Mouse (Mus musculus) cerebellum, postnatal 4 days (tissue): ENCODE measurements around the gene Tdrkh.

ENCODE experiments used
- DNase-seq, 2 experiments: peaks; one replicate each; pipeline ENCODE4 v3.0.0; 2022; ENCODE audit warnings: low spot score in 2 of 2, mixed read lengths in 1 of 2

Gene Tdrkh

DNA sequence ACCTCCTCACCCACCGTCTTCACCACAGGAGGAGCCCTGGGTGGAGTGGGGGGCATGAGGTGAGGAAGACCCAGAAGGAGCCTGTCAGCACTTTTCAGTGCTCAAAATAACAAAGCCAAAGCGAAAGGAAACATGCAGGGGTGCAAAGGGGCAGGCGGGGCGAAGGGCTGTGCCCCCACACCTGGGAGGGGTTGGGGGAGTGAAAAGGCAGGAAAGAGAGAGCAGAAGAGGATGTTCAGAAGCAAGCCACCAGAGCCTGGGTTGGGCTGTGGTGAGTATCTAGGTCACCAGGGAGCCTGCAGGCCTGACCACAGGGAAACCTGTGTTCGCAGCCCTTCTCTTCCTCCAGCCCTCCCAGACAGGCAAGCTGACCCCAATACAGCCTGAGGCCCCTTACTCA is 25.0 kb upstream of the Tdrkh start:
- DNase-seq, result no peak

DNA sequence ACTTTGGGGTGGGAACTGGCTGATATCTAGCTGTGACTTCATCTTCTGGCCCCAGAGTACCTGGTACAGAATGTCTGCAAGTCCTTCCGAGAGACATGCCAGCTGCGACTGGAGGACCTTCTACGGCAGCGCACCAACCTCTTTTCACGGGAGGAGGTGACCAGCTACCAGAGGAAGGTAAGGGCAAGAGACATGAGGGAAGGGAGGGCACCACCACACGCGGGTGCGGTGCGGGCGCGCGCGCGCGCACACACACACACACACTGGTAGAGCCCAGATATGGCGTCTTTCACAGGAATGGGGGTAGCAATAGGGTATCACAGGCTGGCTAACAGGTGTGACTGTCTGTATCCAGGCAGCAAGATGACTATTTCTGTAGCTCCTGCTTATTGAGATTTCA is 23.7 kb upstream of the Tdrkh start:
- DNase-seq, result no peak

GRCm38 (mm10) chr3:94391001-94391400 is 22.1 kb upstream of the Tdrkh start:
- DNase-seq, result peak in 1 of 2 experiments; percentile 50

DNA sequence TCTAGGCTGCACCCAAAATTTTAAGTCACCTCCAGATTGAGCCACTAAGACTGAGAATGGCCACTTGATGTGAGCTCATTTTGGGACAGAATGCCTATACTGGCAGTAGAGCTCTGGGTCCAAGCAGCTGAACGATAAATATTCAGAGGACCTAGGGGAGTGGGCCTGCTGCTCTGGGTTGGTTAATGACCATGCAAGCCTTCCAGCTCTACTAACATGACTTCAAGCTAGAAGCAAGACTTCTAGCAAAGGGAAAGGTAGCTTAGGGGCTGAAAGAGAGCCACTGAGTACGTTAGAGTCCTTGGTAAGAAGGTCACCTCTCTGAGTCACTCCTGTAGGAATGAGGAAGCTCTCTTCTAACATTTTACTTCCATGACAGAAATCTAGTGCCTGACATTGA is 20.9 kb upstream of the Tdrkh start:
- no peak for DNase-seq

DNA sequence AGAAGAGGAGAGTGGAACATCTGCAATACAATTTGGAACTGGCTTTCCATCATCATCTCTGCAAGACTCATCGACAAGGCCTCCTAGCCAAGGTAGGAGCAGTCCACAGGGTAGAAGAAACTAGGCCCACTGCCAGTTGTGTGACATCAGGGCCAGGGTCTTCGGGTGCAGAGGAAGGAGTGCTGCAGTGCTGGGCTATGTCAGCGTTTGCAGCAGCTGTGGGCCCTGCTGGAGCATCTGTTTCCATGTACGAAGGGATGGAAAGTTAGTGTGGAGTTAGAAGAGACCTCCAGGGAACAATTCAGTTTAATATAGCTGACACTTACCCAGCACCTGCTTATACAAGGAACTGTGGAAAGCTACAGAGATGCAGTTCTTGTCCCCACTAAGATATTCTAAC is 20.0 kb upstream of the Tdrkh start:
- no peak for DNase-seq

GRCm38 (mm10) chr3:94396336-94396735 is 16.7 kb upstream of the Tdrkh start:
- DNase-seq, result no peak

GRCm38 (mm10) chr3:94396851-94397250 is 16.2 kb upstream of the Tdrkh start:
- no peak for DNase-seq

DNA sequence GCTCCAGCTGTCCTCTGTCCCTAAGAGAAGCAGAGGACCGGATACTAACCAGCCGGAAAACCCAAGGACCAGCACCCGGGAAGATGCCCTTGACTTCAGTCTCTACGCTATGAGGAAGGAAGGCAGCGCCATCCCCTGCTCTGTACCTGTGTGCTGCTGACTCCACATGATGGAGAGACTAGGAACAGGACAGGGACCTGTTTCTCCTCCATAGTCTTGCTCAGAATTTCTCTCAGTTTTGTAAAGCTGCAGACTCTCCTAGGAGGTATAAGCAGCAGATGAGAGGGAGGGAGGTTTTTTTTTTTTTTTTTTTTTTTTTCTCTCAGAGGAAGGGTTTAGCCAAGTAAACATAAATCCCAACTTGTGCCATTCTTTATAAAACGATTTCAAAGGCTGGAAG is 14.9 kb upstream of the Tdrkh start, which contains the start of gene Lingo4:
Gene Lingo4 (plus strand): TSS at position 301 of the 400 bp plus-strand sequence.
- DNase-seq, result no peak

GRCm38 (mm10) chr3:94398943-94399481 is 14.1 kb upstream of the Tdrkh start:
- peak in 1 of 2 experiments; percentile 34 for DNase-seq

DNA sequence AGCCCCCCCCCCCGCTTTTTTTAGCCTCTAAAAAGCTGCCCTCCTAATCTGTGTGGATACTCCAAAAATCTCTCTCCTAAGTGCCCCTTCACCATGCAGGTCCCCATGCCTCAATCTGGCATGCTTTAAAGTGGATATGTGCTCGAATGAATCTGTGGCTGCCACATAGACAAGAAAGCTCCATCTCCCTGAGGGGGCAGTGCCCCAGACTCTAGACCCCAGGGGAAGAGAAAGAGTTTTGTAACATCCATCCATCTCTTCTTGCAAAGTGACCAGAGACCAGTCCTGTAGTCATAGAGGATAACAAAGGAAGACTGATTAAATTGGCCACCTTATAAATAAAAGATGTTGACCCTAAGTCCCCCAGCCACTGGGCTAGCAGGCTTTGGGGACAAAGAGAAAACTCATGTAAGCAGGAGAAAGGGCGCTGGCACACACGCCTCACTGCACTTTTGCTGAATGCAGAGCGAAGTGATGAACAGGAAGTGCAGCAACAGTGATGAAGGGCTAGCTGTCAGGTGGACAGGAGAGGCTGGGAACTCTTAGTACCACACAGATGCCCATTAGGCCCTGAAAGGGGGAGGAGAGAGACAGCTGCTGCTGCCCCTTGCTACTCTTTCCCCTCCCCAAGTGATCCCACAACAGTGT is 13.3 kb upstream of the Tdrkh start:
- no peak for DNase-seq

GRCm38 (mm10) chr3:94402451-94402850 is 10.6 kb upstream of the Tdrkh start:
- DNase-seq, result no peak

DNA sequence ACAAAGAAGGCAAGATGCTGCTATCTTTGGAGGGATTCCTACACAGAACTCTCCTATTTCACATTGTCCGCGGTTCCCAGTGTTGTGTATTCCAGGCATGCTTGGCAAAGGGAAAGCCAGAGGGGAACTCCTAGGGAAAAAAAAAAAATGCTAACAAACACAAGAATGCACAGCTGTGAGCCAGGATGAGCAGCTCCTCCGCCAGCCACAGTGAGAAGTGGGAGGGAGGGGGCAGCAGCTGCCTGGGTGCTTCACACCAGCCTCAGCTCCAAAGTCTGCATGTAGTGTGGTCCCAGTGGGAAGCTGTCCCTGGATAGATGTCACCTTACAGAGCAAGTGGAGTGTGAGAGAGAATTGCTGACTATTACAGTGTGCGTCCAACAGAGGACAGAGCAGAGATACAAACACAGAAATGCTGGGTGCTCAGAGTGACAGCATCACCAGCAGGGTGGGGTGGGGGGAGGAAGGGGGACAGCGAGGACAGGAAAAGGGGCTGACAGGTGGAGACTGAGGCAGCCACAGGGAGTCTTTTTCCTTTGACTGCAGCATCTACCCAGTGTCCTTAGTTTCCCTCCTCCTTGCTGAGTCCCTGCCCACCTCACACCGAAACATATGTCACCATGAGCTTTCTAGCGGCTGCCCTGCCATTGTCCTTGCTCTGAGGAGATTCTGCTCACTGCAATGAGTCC is 8.6 kb upstream of the Tdrkh start:
- no peak for DNase-seq

GRCm38 (mm10) chr3:94405561-94405960 is 7.5 kb upstream of the Tdrkh start:
- DNase-seq, result no peak

- DNase-seq, result no peak
Observed at GRCm38 (mm10) chr3:94412530-94412929, 543 bp upstream of the Tdrkh start.

DNA sequence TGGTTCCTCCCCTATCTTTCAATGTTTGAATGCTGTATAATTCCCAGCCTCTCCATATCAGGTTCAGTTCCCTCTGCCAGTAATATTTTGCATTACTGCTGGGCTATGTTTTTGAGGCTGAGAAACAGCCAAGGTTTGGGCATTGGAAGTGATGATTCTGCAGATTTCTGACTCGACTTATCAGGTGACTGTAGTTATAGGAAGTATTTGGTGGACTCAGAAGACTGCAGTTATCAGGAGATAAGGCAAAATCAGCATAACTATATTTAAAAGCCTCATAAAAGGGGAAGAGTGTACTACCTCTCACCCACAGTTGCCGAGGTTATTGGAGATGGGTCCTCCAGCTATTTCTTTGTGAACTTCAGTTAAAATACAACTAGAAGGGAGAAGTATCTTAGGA is 17.9 kb downstream of the Tdrkh start:
- DNase-seq, result no peak

DNA sequence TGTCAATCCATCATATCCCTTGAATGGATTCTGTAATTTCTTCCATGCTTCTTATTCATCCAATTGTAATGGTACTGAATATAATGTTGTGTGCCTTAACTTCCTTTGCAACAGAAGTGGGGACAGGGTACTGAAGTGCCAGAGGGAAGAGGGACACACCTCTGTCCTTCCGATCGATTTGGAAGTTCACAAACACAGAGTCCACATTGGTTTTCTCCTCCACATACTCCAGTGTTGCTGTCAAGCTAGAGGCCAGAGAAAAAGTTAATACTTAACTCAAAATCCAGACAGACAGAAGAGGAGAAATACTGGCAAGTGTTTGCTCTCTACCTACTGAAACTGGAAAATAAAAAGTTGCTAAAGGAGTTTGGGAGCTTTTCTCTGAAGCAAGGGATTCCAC is 21.2 kb downstream of the Tdrkh start:
- DNase-seq, result no peak

GRCm38 (mm10) chr3:94436420-94436819 is 23.3 kb downstream of the Tdrkh start:
- DNase-seq, result no peak

- DNase-seq, result no peak
Observed at GRCm38 (mm10) chr3:94441182-94441581, 28.1 kb downstream of the Tdrkh start.

DNA sequence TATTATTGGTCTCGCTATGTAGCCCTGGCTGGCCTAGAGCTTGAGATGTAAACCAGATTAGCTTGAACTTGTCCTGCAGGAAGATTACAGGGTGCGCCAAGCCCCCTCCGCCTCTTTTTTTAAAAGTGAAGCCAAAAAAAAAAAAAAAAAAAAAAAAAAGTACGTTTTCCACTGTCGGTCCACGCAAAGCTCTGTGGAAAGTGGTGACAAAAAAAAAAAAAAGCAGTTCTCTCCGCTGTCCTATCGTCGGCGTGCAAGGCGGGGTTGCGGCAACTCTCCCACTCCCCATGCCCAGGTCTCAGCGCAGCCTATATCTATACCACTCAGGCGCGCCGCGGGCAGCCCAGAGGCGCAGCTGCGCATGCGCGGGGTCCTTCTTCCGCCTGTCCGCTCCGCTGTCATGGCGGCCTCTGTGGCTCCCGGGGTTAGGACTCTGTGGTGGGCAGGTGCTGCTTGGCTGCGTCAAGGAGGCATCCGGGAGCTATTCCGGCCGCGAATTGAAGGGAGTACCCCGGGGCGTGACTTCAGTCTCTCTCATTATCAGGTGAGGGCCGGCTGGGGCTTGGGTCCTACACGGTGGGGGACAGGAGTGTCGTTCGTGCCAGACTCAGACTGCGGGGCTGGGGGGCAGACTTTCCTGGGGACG is 30.0 kb downstream of the Tdrkh start, which contains the start of gene Mrpl9:
Gene Mrpl9 (plus strand): TSS at position 368 of the 646 bp plus-strand sequence.
- DNase-seq, result peak; percentile 97

- DNase-seq, result no peak
Observed at GRCm38 (mm10) chr3:94443597-94443964, 30.5 kb downstream of the Tdrkh start, which contains the start of gene Oaz3. TSS of gene Oaz3 (minus strand) at chr3:94443915.

DNA sequence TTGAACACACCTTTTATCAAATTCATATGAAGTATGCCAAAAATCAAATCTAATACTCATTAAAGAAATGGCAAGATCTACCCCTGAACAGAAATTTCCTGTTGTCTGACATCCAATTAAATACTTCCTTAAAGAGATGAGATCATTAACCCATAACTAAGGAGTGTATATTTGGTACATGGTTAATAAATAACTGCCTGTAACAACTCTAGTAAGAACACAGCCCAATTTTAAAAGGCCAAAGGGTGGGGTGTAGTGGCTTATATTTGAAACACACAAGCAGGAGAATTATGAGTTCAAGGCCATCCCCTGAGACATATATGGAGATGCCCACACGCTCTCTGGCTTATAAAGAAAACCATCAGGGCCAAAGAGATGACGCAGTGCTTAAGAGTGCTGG is 36.3 kb downstream of the Tdrkh start:
- DNase-seq, result no peak

- DNase-seq, result peak; percentile 61 to 86
Observed at GRCm38 (mm10) chr3:94456529-94457000, 43.5 kb downstream of the Tdrkh start.
